Mouse (Mus musculus): ENCODE data around the gene Map2k4.

- TF ChIP-seq CTCF (IDR thresholded peaks at IDR 0.05; ENCODE audit: control insufficient read depth, insufficient read depth, insufficient read length) (no peak), MAX (IDR thresholded peaks at IDR 0.05) (no peak), MYOD1 (IDR thresholded peaks at IDR 0.05; ENCODE audit: control insufficient read depth, insufficient read length, low read depth) (no peak), FOSL1 (IDR thresholded peaks at IDR 0.05; ENCODE audit: insufficient read depth, low read length, poor library complexity, severe bottlenecking) (no peak), USF1 (IDR thresholded peaks at IDR 0.05; ENCODE audit: low read depth) (no peak), MYOG (IDR thresholded peaks at IDR 0.05; ENCODE audit: control insufficient read depth, extremely low read depth, insufficient read length) (no peak)
These were observed 48.2 kb downstream of the Map2k4 start for GRCm38 (mm10) chr11:65739880-65740279.

Measured in C2C12 (cell line).